Mouse (Mus musculus) G1E (cell line): Measurements from ENCODE around the gene Il17rd. TPM values are rescaled to one million over a fixed set of nuclear protein-coding genes. Genes with fewer than 3 reads are reported as not detected.

Experiments used
- ATAC-seq: 2 replicates; pipeline ENCODE4 v1.8.0; 2016; ENCODE audit warnings: mild to moderate bottlenecking; ENCODE audit not compliant: insufficient number of reproducible peaks, poor library complexity, low FRiP score, severe bottlenecking; ENCODE audit errors: extremely low read depth
- DNase-seq: peaks from one replicate; pipeline ENCODE4 v3.0.0; 2012; ENCODE audit warnings: low spot score
- H3K27me3 ChIP-seq: 2 replicates; pipeline ENCODE4 v1.6.1; 2012; ENCODE audit warnings: mild to moderate bottlenecking, low read length, inconsistent platforms; ENCODE audit not compliant: insufficient read depth
- H3K36me3 ChIP-seq: replicated peaks from 2 replicates; pipeline ENCODE3; 2012; ENCODE audit warnings: mild to moderate bottlenecking, inconsistent platforms
- H3K4me1 ChIP-seq: 2 replicates; pipeline ENCODE4 v1.6.1; 2012; ENCODE audit warnings: low read depth, low read length, inconsistent platforms, mixed read lengths; ENCODE audit not compliant: insufficient read depth
- H3K4me3 ChIP-seq: 2 replicates; pipeline ENCODE4 v1.5.1; 2012; ENCODE audit warnings: low read depth, mild to moderate bottlenecking, inconsistent platforms, low read length, moderate library complexity, mixed read lengths
- H3K9me3 ChIP-seq: replicated peaks from 2 replicates; pipeline ENCODE4 v1.6.1; 2012; ENCODE audit warnings: inconsistent platforms
- CTCF ChIP-seq: IDR thresholded peaks from 2 replicates; pipeline ENCODE4 v1.5.1; 2012; ENCODE audit warnings: low read depth, low read length, inconsistent platforms, mixed read lengths
- GATA1 ChIP-seq: IDR thresholded peaks from 2 replicates; pipeline ENCODE4 v1.6.1; 2012; ENCODE audit warnings: borderline replicate concordance, low read length, inconsistent platforms, mixed read lengths
- GATA2 ChIP-seq: IDR thresholded peaks from 2 replicates; pipeline ENCODE4 v1.6.1; 2012; ENCODE audit warnings: low read depth, low read length, inconsistent platforms, borderline replicate concordance
- POLR2AphosphoS5 ChIP-seq: IDR thresholded peaks from 2 replicates; pipeline ENCODE4 v1.6.1; 2012; ENCODE audit warnings: low read depth, low read length, inconsistent platforms; ENCODE audit not compliant: insufficient replicate concordance
- TAL1 ChIP-seq: conservative IDR thresholded peaks from 2 replicates; pipeline ENCODE4 v1.6.1; 2012; ENCODE audit warnings: low read depth, low read length, inconsistent platforms, mixed read lengths
- polyA plus RNA-seq: library from polyadenylated mRNA; stranded (reverse); fragments of >175 nt; gene quantifications from 2 replicates; pipeline ENCODE4 v1.2.3, GENCODE M21; 2012
- total RNA-seq, 2 experiments: library from RNA; stranded (forward) in 1 of 2; stranded (reverse) in 1 of 2; fragments of 200-1000 nt in 1 of 2; fragments of >200 nt in 1 of 2; fragmentation: Nextera tagmentation in 1 of 2; gene quantifications; 2 replicates each; pipeline ENCODE4 v1.2.3; 2014 to 2017

Il17rd gene
- total and polyA plus RNA-seq, 3 experiments = 0.11 TPM; not detected in 2

- 0 out of 2 replicates have a peak, but pooled peaks cover 2% of the 10 kb centered on the region for H3K27me3 ChIP-seq
- H3K9me3 ChIP-seq = no peaks in the 10 kb centered on the region
- ATAC-seq (no peak), DNase-seq (no peak)
- no peaks in the 10 kb centered on the region for H3K36me3 ChIP-seq
- no peak overlapping the region for H3K4me3 ChIP-seq
- no peaks in the 10 kb centered on the region for H3K4me1 ChIP-seq
- no peak for TF ChIP-seq POLR2AphosphoS5
- no peak for TF ChIP-seq TAL1
- no peak for TF ChIP-seq CTCF
- TF ChIP-seq GATA2 = no peak
- TF ChIP-seq GATA1 = no peak
These were observed 84.8 kb downstream of the Il17rd start for GRCm38 (mm10) chr14:27123543-27123942.

- Histone ChIP-seq H3K27me3 (no peaks in the 10 kb centered on the region), H3K36me3 (no peaks in the 10 kb centered on the region), H3K9me3 (no peaks in the 10 kb centered on the region), H3K4me1 (no peaks in the 10 kb centered on the region), H3K4me3 (no peak overlapping the region)
- no peak for ATAC-seq
- no peak for TF ChIP-seq TAL1
- TF ChIP-seq POLR2AphosphoS5 = no peak
- TF ChIP-seq CTCF = no peak
- no peak for TF ChIP-seq GATA2
- no peak for TF ChIP-seq GATA1
- no peak for DNase-seq
These were observed 91.3 kb downstream of the Il17rd start for GRCm38 (mm10) chr14:27130031-27130430.

- no peak for ATAC-seq
- no peaks in the 10 kb centered on the region for H3K4me1 ChIP-seq
- DNase-seq = no peak
These were observed 91.9 kb downstream of the Il17rd start for GRCm38 (mm10) chr14:27130676-27131075.

GRCm38 (mm10) chr14:27131521-27131920, 92.8 kb downstream of the Il17rd start:
- ATAC-seq = no peak
- no peaks in the 10 kb centered on the region for H3K36me3 ChIP-seq
- no peaks in the 10 kb centered on the region for H3K27me3 ChIP-seq
- no peak for DNase-seq
- TF ChIP-seq GATA2 (no peak), GATA1 (no peak), TAL1 (no peak), POLR2AphosphoS5 (no peak), CTCF (no peak)
- no peaks in the 10 kb centered on the region for H3K9me3 ChIP-seq
- no peak overlapping the region for H3K4me3 ChIP-seq
- no peaks in the 10 kb centered on the region for H3K4me1 ChIP-seq

More at GRCm38 (mm10) chr14:27130676-27131075, 91.9 kb downstream of the Il17rd start:
- H3K4me3 ChIP-seq = no peak overlapping the region
- H3K9me3 ChIP-seq = no peaks in the 10 kb centered on the region
- H3K36me3 ChIP-seq = no peaks in the 10 kb centered on the region
- TF ChIP-seq POLR2AphosphoS5 = no peak
- TF ChIP-seq GATA1 = no peak
- no peak for TF ChIP-seq GATA2
- no peak for TF ChIP-seq CTCF
- TF ChIP-seq TAL1 = no peak
- H3K27me3 ChIP-seq = no peaks in the 10 kb centered on the region

GRCm38 (mm10) chr14:27138891-27139290, 100.2 kb downstream of the Il17rd start:
- DNase-seq = no peak
- no peaks in the 10 kb centered on the region for H3K36me3 ChIP-seq
- no peaks in the 10 kb centered on the region for H3K27me3 ChIP-seq
- no peaks in the 10 kb centered on the region for H3K4me1 ChIP-seq
- no peaks in the 10 kb centered on the region for H3K9me3 ChIP-seq
- TF ChIP-seq POLR2AphosphoS5 = no peak
- no peak for TF ChIP-seq GATA2
- TF ChIP-seq TAL1 = no peak
- TF ChIP-seq GATA1 = no peak
- TF ChIP-seq CTCF = no peak
- H3K4me3 ChIP-seq = no peak overlapping the region
- ATAC-seq = no peak

GRCm38 (mm10) chr14:27139968-27140367, 101.2 kb downstream of the Il17rd start:
- ATAC-seq = no peak
- no peak for TF ChIP-seq POLR2AphosphoS5
- TF ChIP-seq CTCF = no peak
- no peak for TF ChIP-seq TAL1
- no peak for TF ChIP-seq GATA1
- TF ChIP-seq GATA2 = no peak
- H3K27me3 ChIP-seq = no peaks in the 10 kb centered on the region
- H3K4me1 ChIP-seq = no peaks in the 10 kb centered on the region
- DNase-seq = no peak
- H3K9me3 ChIP-seq = no peaks in the 10 kb centered on the region
- H3K4me3 ChIP-seq = no peak overlapping the region
- H3K36me3 ChIP-seq = no peaks in the 10 kb centered on the region

GRCm38 (mm10) chr14:27141486-27141885, 102.7 kb downstream of the Il17rd start:
- TF ChIP-seq TAL1 (no peak), GATA1 (no peak), CTCF (no peak), POLR2AphosphoS5 (no peak), GATA2 (no peak)
- no peaks in the 10 kb centered on the region for H3K27me3 ChIP-seq
- no peaks in the 10 kb centered on the region for H3K36me3 ChIP-seq
- ATAC-seq (no peak), DNase-seq (no peak)
- H3K4me1 ChIP-seq = no peaks in the 10 kb centered on the region
- no peaks in the 10 kb centered on the region for H3K9me3 ChIP-seq
- no peak overlapping the region for H3K4me3 ChIP-seq
